Mouse (Mus musculus) brain, embryonic 18.5 days (tissue): Measurements from ENCODE around the gene Fgd1.

ENCODE experiments used
- DNase-seq: peaks from one replicate; pipeline ENCODE4 v3.0.0-alpha.2; 2012; ENCODE audit warnings: low read depth, low spot score

The Fgd1 gene

GRCm38 (mm10) chrX:151087418-151087817 is 41.5 kb downstream of the Fgd1 start:
- no peak for DNase-seq

DNA sequence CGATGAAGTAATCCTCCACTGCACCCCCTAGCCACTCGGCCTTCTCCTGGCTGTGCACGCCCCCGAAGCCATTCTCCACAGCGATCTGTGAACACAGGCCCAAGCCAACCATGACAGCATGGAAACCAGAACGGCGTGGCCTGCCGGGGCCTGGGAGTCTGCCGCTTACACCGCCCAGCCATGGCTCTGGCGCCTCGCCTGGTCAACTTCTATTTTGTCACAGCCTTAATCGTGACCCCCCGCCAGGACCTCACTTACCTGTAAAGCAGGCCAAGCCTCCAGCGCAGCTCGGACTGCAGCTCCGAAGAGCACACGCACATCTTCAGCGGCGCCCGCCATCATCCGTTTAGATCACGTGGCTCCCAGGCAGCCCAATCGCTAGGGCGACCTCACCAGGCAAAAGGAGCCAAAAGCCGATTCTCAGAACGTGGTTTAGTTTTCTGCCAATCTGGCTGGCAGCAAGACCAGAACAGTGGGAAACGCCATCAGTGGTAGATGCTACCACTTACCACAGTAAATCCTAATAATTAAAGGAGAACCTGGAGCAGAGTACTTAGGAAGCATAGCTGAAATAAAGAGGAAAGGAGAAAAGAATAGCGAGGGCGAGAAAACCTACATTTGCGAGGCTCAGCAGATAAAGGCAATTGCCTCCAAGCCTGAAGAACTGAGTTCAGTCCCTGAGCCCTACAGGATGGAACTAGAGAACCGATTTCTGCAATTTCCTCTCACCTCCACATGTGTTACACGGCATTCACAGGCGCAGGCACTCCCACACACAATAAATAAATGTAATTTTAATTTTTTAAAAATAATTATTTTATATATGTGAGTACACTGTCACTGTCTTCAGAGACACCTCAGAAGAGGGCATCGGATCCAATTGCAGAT is 50.5 kb downstream of the Fgd1 start, which contains the start of gene Tsr2:
Gene Tsr2 (minus strand): TSS at position 373 of the 888 bp plus-strand sequence.
- peak; percentile 62 for DNase-seq

- no peak for DNase-seq
Measured at GRCm38 (mm10) chrX:151107301-151108067, 61.5 kb downstream of the Fgd1 start.

- no peak for DNase-seq
Measured at GRCm38 (mm10) chrX:151116795-151117194, 70.8 kb downstream of the Fgd1 start.

GRCm38 (mm10) chrX:151117432-151117831 is 71.5 kb downstream of the Fgd1 start:
- DNase-seq, result no peak

DNA sequence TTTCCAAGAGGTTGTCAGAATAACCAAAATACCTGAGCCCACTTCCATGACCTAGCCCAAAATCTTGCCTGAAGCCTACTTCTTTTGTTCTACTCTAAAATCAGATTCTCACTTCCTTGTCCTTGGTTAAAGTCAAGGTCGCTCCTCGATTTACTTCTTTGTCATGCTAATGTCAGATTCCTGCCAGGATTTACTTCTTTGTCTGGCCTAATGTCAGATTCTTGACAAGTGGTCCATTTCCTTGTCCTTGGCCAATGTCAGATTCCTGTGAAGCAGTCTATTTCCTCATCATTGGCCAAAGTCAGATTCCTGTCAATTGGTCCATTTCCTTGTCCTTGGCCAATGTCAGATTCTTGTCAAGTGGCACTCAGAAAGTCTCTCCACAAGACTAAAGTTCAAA is 78.0 kb downstream of the Fgd1 start:
- no peak for DNase-seq

GRCm38 (mm10) chrX:151130493-151130892 is 84.5 kb downstream of the Fgd1 start:
- DNase-seq, result no peak

- DNase-seq, result no peak
Measured at GRCm38 (mm10) chrX:151132785-151133184, 86.8 kb downstream of the Fgd1 start.
